Mouse (Mus musculus): ENCODE results near the gene Gm5169. TPM values are rescaled to one million over a fixed set of nuclear protein-coding genes. Genes with fewer than 3 reads are reported as not detected.
"Not testable (repeated sequence)": the region's sequence is repeated elsewhere in the genome, so short reads cannot be mapped to it uniquely, and the experiment has no call there.

The Gm5169 gene
- polyA plus RNA-seq (2014; fragmentation: Nextera tagmentation; extraction: Ambion mirVana), result not detected in 2 replicates

DNA sequence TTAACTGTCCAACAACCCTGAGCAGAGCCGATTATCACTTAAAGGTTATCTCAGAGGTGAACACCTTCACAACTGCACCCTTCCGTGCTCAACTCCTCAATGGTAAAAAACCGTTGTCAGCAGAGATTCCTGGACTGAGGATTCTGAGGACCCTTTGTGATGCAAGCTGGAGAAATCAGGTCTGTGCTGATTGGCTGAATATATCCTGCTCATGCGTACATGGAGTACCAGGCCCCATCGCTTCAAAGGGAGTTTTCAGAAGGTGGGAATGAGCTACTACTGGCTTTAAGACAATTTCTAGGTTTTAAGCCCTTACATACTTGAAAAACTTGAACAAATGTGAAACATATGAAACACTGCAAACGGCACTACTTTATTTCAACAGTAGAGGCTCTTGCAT, at the start of gene Gm5169:
Gm5169 (minus strand) TSS at position 101 of the 400 bp plus-strand sequence.
- not testable (repeated sequence) for H3K4me3 ChIP-seq (ENCODE audit: low read depth, low read length); H3K4me2 ChIP-seq; H3K27me3 ChIP-seq (replicated peaks; ENCODE audit: control insufficient read depth, insufficient read depth, low read length); DNase-seq (ENCODE audit: low spot score); H3K9ac ChIP-seq (ENCODE audit: low read depth, low read length); H3K9me3 ChIP-seq (ENCODE audit: control insufficient read depth, low read length); H3K4me1 ChIP-seq (replicated peaks; ENCODE audit: control insufficient read depth, insufficient read depth, low read length); H3K27ac ChIP-seq (ENCODE audit: low read depth, low read length); ATAC-seq (replicated peaks; ENCODE audit: low FRiP score); H3K36me3 ChIP-seq (ENCODE audit: control insufficient read depth, insufficient read depth, low read length)
- WGBS, result no CpG with 5 or more reads among the region's 6 CpGs

DNA sequence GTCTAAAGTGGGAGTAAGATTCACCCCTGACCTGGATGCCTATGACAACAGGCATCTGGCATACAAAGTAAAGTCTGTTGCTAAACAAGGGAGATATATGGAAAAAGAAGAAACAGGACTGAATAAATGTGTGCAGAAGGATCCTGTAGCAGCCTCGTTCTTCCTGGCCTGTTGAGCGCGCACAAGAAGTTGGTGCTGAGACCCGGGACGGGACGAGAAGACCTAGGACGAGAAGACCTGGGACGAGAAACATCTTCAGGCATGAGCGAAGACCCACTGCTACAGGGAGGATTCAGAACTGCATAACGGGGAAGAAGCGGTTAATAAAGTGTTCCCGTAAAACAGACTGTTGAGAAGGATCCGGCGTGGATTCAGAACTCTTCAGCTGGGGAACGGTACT, 46.2 kb upstream of the Gm5169 start:
- H3K9ac ChIP-seq (ENCODE audit: low read depth, low read length); H3K4me1 ChIP-seq (replicated peaks; ENCODE audit: control insufficient read depth, insufficient read depth, low read length); H3K27ac ChIP-seq (ENCODE audit: low read depth, low read length); DNase-seq (ENCODE audit: low spot score); H3K4me2 ChIP-seq; H3K27me3 ChIP-seq (replicated peaks; ENCODE audit: control insufficient read depth, insufficient read depth, low read length); ATAC-seq (replicated peaks; ENCODE audit: low FRiP score); H3K9me3 ChIP-seq (ENCODE audit: control insufficient read depth, low read length); H3K4me3 ChIP-seq (ENCODE audit: low read depth, low read length); H3K36me3 ChIP-seq (ENCODE audit: control insufficient read depth, insufficient read depth, low read length): not testable (repeated sequence)
- 90% methylated on average over 12 of the region's 15 CpGs for WGBS
